Mouse (Mus musculus) cerebellum, adult (tissue): ENCODE data around the gene Acot7.

ENCODE experiments used
- ATAC-seq: cut with Nextera tagmentation; 2 replicates; pipeline ENCODE4 v1.9.2; 2017; ENCODE audit warnings: mild to moderate bottlenecking, moderate library complexity, mixed read lengths; ENCODE audit not compliant: insufficient number of reproducible peaks, low FRiP score, low TSS enrichment

The Acot7 gene

DNA sequence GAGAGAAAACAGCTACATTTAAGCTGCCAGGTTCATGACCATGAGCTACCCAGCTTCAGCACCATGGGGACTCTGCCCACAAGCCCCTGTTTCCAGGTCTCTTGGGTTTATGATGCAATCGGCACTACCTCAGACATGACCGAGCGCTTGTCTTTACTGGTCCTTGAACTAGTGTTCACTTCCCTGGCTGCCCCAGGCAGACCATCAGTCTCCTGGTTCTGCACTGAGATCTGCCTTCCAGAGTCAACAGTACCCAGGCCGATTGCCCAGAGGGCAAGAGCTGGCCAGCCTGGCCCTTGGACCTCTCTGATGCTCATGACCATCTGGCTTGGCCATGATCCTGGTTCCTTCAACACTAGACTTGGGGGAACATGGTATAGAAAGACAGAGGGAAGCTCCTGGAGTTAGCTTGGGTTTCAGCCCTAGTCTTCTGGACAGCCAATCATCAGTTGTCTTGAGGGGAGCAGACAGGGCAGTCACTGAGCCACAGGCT is 54.5 kb downstream of the Acot7 start:
- peak; percentile 71 for ATAC-seq

- no peak for ATAC-seq
These were observed 62.0 kb downstream of the Acot7 start for GRCm38 (mm10) chr4:152239974-152240373.

GRCm38 (mm10) chr4:152243241-152243891 is 65.4 kb downstream of the Acot7 start:
- ATAC-seq = no peak

DNA sequence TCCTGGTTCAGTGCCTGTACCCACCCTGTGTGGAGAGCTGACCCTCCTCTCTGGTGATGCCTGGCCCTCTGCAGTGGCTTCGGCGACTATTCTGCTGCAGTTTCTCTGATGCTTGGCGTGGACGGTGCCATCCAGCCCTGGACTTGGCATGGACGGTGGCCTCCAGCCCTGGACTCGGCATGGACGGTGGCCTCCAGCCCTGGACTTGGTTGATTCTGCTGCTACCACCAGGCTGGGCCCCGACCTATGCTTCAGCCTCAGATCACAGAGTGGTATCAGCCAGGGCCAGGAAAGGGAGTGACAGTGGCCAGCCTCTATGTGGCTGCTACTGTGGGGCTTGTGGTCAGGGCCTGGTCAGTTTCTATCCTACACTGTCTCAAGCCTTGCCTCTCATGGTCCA is 66.0 kb downstream of the Acot7 start:
- ATAC-seq = no peak

- peak; percentile 34; the same call in 1 of the 2 replicates for ATAC-seq
These were observed 66.9 kb downstream of the Acot7 start for GRCm38 (mm10) chr4:152244545-152245522.

DNA sequence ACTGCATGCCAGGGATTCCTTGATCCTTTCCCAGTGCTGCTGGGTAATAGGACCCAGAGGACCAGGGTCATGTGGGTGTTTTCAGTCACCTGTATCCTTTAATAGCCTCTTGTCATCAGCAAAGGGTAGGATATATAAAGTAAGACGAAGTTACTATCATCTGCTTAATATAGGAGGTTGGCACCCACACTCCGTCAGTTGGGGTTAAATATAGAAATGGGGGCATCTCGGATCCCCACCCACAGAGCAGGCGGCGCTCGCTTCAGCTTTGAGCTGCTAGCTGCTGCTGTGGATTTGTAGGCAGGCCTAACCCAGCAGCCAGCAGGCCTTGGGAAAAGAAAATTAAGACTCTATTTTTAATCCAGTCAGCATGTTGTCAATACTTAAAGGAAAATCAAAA is 68.1 kb downstream of the Acot7 start:
- no peak for ATAC-seq

DNA sequence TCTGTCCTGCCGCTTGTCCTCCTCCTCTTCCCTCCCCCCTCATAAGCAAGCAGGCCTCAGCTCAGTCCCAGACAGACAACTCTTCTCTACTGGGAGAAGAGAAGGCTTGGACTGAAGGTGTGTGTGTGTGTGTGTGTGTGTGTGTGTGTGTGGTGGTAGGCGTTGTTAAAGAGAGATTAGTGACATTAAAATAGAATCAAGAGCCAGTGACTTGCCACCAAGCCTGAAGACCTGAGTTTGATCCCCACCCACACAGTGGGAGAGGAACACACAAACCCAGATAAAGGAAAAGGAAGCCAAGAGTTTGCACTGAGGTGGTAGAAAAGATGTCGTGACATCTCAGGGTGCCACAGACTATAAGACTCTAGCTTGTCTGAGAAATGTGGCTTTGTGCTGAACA is 69.3 kb downstream of the Acot7 start:
- no peak for ATAC-seq

- no peak for ATAC-seq
These were observed 72.7 kb downstream of the Acot7 start for GRCm38 (mm10) chr4:152250615-152251014.

DNA sequence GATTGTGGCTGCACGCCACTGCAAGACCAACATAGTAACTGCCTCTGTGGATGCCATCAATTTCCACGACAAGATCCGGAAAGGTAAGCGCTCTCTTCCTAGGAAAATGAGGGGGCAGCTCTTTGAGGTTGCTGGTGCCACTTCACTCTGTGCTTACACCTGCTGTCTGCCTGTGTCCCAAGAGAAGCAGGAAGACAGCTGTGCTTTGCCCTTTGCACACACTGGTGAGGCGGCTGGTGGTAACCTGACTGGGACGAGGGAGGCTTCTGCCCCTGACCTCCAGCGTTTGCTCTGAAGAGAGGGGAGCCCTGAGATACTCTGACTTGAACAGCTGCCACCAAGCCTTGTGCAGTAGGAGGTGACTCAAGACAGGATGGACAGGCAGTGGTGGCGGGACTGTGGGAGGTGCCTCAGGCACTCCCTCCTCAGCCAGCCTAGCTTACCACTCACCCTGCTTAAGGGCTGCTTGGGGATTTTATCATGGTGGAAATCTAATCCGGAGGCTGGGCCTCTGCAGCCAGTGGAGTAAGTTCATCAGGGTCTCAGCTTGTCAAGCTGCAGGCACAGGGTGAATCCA is 75.3 kb downstream of the Acot7 start:
- ATAC-seq = no peak

DNA sequence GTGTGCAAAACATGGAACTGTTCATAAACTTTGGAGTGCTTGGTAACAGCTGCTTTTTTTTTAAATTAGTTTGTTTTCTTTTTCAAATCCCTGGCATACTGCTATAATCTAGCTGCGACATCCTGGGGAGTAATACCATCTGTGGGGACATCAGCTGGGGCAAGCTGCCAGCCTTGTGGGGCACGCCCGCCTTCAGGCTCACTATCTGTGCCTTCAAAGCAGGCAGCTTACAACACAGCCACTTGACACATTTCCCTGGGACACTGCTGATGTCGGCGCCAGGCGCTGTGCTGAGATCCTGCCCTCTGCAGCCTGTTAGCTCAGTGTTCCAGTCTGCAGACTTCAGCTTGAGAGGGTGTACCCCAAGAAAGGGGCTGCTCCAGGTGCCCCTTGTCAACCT is 79.1 kb downstream of the Acot7 start:
- ATAC-seq = peak; percentile 47; the same call in 1 of the 2 replicates

- ATAC-seq = no peak
These were observed 82.5 kb downstream of the Acot7 start for GRCm38 (mm10) chr4:152260451-152260850.

- ATAC-seq = no peak
These were observed 84.3 kb downstream of the Acot7 start for GRCm38 (mm10) chr4:152262187-152262586.

DNA sequence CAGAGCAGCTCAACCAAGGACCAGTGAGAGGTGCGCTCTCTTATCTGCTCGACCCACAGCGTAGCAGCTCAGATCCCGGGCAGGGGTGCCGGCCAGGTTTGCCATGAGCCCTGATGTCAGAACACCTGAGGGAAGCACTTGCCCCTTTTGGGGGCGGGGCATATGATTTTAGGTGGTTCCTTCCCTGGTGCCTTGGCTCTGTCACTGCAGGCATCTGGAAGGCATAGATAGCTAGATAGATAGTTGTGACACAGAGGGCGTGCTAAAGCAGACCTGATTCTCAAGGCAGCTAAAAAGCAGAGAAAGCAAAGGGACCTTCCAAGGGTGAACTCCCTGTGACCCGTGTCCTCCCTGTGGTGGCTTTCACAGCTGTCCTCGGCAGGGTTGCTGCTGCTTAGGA is 85.2 kb downstream of the Acot7 start:
- no peak for ATAC-seq

GRCm38 (mm10) chr4:152263512-152264176 is 85.7 kb downstream of the Acot7 start:
- no peak for ATAC-seq

DNA sequence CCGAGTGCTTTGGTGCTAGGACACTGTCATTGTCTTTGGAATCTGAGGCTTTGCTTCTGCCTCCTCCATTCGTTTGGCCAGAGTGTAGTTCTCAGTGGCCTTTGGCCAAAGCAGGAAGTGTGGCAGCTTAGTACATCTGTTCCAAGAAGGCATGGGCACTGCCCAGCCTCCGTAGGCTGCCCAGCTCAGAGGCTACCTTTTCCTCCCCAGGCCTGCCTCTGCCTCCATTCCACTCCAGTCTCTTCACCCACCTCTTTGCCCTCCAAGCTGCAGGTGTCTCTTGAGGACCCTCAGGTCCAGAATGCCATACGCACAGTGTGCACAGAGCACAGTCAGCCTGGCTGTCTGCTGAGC is 86.2 kb downstream of the Acot7 start:
- no peak for ATAC-seq

DNA sequence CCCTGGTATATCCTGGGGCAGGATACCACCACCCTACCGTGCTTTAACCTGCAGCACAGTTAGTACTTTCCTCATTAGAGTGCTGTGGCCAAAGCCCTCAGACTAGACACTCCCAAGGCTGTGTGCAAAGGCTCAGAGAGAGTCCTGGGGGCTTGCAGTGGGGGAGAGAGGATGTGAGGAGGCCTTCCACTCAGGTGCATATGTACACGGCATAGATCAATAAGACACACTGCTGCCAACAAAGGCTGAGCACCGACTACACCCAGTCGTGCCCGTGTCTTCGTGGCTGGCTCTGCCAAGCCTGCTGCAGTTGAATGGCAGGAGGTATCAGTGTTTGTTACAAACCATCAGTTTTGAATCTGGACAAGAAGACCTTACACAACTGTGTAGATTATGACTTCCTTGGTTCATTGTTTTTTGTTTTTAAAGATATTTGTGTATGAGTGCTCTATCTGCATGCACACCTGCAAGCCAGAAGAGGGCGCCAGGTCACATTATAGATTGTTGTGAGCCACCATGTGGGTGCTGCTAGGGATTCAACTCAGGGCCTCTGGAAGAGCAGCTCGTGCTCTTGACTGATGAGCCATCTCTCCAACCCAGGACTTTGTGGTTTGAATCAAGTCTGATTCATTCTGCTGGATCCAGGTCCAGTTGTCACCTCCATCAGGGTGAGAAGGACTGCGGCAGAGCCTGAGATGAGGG is 87.1 kb downstream of the Acot7 start:
- no peak for ATAC-seq

DNA sequence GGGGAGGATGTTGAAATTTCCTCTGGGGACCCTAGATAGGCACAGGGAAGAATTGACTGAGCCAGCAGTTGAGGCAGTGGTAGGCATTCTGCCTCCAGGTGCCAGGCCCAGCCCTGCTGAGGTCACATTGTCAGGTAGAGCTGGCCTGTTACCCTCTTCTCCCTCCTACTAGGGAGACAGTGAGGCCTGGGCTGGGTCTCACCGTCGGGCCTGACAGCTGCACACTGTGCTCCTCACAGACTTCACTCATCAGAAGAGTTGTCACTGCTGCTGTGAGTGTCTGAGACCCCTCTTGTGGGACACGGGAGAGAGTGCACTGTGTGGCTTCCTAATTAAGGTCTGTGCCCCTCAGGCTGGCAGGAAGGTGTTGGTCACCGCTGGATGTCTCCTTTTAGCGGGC is 87.9 kb downstream of the Acot7 start:
- no peak for ATAC-seq

- no peak for ATAC-seq
These were observed 88.4 kb downstream of the Acot7 start for GRCm38 (mm10) chr4:152266236-152266895.

DNA sequence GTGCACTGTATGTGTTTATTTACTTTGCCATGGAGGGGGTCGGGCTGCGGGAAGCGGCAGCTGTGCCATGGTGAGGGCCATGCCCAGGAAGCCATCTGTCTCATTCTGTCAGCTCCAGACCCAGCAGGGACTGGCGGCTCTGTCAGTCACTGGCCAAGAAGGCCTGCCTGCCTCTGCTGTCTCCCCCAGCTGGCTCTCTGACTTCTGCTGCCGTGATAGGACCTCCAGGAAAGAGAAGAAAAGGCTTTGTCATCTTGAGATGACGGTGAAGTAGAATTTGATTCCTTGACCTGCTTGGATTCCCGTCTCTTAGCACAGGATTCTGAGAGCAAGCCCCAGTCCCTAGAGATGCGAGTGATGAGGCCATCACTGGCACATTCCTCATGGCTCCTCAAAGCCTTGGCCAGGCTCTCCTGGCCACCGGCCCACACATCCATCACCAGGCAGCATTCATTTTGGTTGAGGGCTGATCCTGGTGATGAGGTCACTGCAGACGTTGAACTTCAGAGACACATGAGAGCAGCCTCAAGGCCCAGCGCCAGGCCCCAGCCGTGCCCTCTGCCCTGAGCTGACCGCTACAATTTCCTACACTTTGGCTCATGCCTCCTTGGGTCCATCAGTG is 89.9 kb downstream of the Acot7 start:
- ATAC-seq = peak; percentile 59; the same call in 1 of the 2 replicates
